ENCODE assay signal across 24 mouse cellular contexts in genomic region chr10:84988650-84989049, GRCm38 (mm10).
"Had no signal": no experiment of that assay in that cellular context is flagged by ENCODE, and none has a peak within 500 bp of the region (broad histone marks: within the 10 kb centered on the region; RNA-seq: fewer than 3 reads in every experiment).

No protein-coding gene starts in this region.

- DNase-seq: forebrain, postnatal 0 days; gastrocnemius, postnatal 14 days; gastrocnemius, postnatal 36 days; heart, adult 18-20 months; heart, postnatal 14 days; heart, postnatal 36 days; kidney, adult 11 months; kidney, adult 2 months; kidney, postnatal 14 days; kidney, postnatal 36 days; layer of hippocampus, adult 9-11 months; layer of hippocampus, postnatal 36 days; left cerebral cortex, postnatal 4 days had no signal

- H3K9me3 ChIP-seq: heart, embryonic 10.5 days; heart, embryonic 13.5 days; heart, embryonic 15.5 days; hindbrain, embryonic 13.5 days; hindbrain, embryonic 15.5 days; kidney, embryonic 15.5 days; limb, embryonic 13.5 days; limb, embryonic 15.5 days; liver, embryonic 12.5 days had no signal

- H3K4me1 ChIP-seq: hindbrain, embryonic 13.5 days; liver, embryonic 12.5 days had no signal

- ATAC-seq: hindbrain, postnatal 0 days; intestine, embryonic 16.5 days; liver, embryonic 12.5 days had no signal

- H3K4me3 ChIP-seq: heart, embryonic 10.5 days; heart, embryonic 13.5 days; heart, embryonic 15.5 days; hindbrain, embryonic 13.5 days; hindbrain, embryonic 15.5 days; kidney, embryonic 15.5 days; limb, embryonic 13.5 days; limb, embryonic 15.5 days; liver, embryonic 12.5 days had no signal

- H3K27me3 ChIP-seq: heart, embryonic 13.5 days; heart, embryonic 15.5 days; hindbrain, embryonic 13.5 days; hindbrain, embryonic 15.5 days; kidney, embryonic 15.5 days; limb, embryonic 13.5 days; limb, embryonic 15.5 days; liver, embryonic 12.5 days had no signal

- H3K4me2 ChIP-seq: heart, embryonic 13.5 days; heart, embryonic 15.5 days; hindbrain, embryonic 13.5 days; hindbrain, embryonic 15.5 days; kidney, embryonic 15.5 days; limb, embryonic 13.5 days; limb, embryonic 15.5 days; liver, embryonic 12.5 days had no signal

- H3K27ac ChIP-seq: heart, embryonic 10.5 days; heart, embryonic 13.5 days; heart, embryonic 15.5 days; hindbrain, embryonic 13.5 days; hindbrain, embryonic 15.5 days; hindbrain, postnatal 0 days; kidney, embryonic 15.5 days; limb, embryonic 13.5 days; limb, embryonic 15.5 days; liver, embryonic 12.5 days had no signal

- H3K9ac ChIP-seq: forebrain, postnatal 0 days; heart, embryonic 13.5 days; heart, embryonic 15.5 days; hindbrain, embryonic 13.5 days; hindbrain, embryonic 15.5 days; kidney, embryonic 15.5 days; limb, embryonic 13.5 days; limb, embryonic 15.5 days; liver, embryonic 12.5 days had no signal
